Mouse (Mus musculus): ENCODE measurements at regions not wholly inside any gene's neighbourhood (a gene's known extent, or its start where the extent isn't known, plus 50 kb on each side); places are given as distances from the start of the nearest gene placed in this dataset.

- Histone ChIP-seq H3K4me1 (replicated peaks) (no peaks in the 10 kb centered on the region), H3K9me3 (replicated peaks) (no peaks in the 10 kb centered on the region), H3K4me3 (no peak overlapping the region), H3K4me2 (no peak overlapping the region), H3K36me3 (no peaks in the 10 kb centered on the region), H3K9ac (no peak overlapping the region), H3K27me3 (replicated peaks) (no peaks in the 10 kb centered on the region), H3K27ac (ENCODE audit: poor library complexity, severe bottlenecking) (no peak overlapping the region)
- WGBS = 71% methylated on average over 2 of the region's 2 CpGs
- ATAC-seq (ENCODE audit: insufficient number of reproducible peaks, low FRiP score) = no peak
Observed at GRCm38 (mm10) chr14:72091579-72091978, 400.1 kb downstream of the Gm9195 start.

DNA sequence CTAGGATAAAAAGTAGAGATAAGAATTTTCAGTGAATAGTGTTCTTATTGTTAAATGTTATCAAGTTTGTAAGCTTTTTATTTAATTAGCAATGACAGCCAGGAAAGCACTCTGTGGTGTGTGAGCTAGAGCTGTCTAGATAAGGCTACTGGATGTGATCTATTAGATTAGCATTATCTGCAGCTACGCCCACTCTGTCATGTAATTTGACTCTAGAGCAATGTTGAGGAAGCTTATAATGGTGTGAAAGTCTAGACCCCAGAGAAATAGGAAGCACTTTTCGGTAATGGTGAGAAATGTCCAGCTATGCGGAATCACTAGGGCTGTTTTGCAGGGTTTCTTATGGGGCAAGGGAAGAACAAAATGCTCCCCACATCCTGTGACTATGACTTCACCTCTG lies 410.2 kb downstream of the Gm9195 start:
- H3K4me1 ChIP-seq (replicated peaks) = no peaks in the 10 kb centered on the region
- WGBS = 29% methylated on average over 3 of the region's 3 CpGs
- no peak for ATAC-seq (ENCODE audit: insufficient number of reproducible peaks, low FRiP score)
- H3K36me3 ChIP-seq = no peaks in the 10 kb centered on the region
- H3K27me3 ChIP-seq (replicated peaks) = no peaks in the 10 kb centered on the region
- H3K4me3 ChIP-seq = no peak overlapping the region
- H3K9ac ChIP-seq = no peak overlapping the region
- no peak overlapping the region for H3K27ac ChIP-seq (ENCODE audit: poor library complexity, severe bottlenecking)
- H3K4me2 ChIP-seq = no peak overlapping the region
- no peaks in the 10 kb centered on the region for H3K9me3 ChIP-seq (replicated peaks)

DNA sequence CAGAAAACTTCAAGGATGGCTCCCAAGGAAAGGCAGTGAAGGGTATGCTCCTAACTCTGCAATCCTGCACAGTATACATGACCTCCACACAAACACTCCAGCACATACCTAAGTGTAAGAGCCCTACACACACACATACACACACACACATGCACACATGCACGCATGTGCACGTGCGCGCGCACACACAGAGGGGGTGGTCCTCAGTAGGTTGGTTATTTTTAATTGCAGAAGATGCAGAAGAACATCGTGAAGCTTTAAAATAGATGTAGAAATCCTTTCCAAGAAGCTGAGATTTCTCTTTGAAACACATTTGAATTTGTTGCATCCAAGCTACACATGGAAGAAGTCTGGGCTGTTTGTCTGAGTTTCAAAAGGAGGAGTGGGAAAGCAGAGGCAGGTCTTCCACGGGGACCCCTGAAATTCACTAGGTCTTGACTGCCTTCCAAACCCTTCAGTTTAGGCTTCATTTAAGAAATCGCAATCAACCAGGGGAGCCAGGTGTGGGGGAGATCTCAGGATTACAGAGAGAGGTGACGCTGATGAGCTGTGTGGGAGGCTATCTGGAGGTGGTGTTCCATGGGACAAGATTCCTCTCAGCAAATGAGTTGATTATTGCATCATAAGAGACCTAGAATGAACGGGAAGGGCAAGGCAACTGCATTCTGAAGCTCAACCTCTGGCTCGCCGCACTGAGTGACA lies 427.4 kb downstream of the Gm9195 start:
- H3K9ac ChIP-seq = no peak overlapping the region
- H3K36me3 ChIP-seq = no peaks in the 10 kb centered on the region
- WGBS = 86% methylated on average over 12 of the region's 12 CpGs
- H3K27me3 ChIP-seq (replicated peaks) = no peaks in the 10 kb centered on the region
- H3K27ac ChIP-seq (ENCODE audit: poor library complexity, severe bottlenecking) = no peak overlapping the region
- no peaks in the 10 kb centered on the region for H3K4me1 ChIP-seq (replicated peaks)
- no peak overlapping the region for H3K4me2 ChIP-seq
- no peak overlapping the region for H3K4me3 ChIP-seq
- H3K9me3 ChIP-seq (replicated peaks) = no peaks in the 10 kb centered on the region
- ATAC-seq (ENCODE audit: insufficient number of reproducible peaks, low FRiP score) = no peak

DNA sequence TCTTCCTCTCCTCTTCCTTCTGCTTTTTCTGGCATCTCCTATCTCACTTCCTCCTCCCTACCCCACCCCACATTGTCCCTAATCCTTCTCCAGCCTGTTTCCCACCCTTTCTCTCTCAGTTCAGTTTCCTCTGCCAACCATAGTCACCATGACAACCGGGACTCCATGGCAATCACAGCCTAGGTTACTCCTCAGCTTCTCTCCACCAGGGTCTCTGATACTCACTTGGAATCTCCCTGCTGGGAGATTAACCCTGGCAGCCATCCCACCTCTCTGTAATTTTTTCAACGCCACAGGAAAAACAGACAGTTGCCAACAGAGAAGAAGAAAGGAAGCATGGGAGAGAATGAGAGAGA lies 448.8 kb downstream of the Gm9195 start:
- Histone ChIP-seq H3K36me3 (no peaks in the 10 kb centered on the region), H3K4me2 (no peak overlapping the region), H3K27ac (ENCODE audit: poor library complexity, severe bottlenecking) (no peak overlapping the region), H3K27me3 (replicated peaks) (no peaks in the 10 kb centered on the region), H3K9ac (no peak overlapping the region), H3K4me1 (replicated peaks) (0 out of 2 replicates have a peak, but pooled peaks cover 3% of the 10 kb centered on the region), H3K4me3 (no peak overlapping the region), H3K9me3 (replicated peaks) (no peaks in the 10 kb centered on the region)
- ATAC-seq (ENCODE audit: insufficient number of reproducible peaks, low FRiP score) = no peak
- WGBS = 32% methylated on average over 2 of the region's 2 CpGs

DNA sequence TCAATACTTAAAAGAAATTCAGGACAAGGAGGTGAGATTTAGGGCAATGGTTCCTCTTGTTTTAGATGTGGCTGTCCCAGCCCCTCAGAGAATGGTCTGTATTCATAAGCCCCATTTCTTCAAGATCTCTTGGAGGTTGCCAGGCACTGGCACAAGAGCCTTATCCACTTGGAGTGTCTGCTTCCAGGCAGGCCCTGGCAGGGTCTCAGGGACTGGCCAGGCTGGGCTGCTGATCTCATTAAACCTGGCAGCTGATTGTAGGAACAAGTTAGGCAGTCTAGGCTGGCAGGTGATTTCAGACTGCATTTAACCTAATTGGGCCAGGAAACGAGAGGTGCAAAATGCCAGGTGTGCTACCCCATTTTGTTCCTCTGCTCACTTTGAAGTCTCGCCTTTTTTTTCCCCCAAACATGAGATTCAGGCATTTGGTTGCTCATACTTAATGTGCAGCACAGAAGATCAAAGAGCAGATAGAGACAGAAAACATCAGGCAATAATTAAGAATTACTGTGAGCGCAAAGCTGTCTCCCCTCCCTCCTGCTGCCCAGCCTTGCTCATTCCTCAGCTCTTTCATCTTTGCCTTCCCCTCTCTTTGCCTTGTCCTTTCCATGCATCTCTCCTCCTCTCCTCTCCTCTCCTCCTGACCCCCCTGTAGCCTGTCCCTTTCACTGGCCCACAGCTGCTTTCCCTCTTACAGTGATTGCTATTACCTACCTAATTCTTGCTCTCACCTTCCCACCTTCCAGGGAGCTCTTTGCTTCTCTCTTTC lies 449.3 kb downstream of the Gm9195 start:
- Histone ChIP-seq H3K9ac (no peak overlapping the region), H3K36me3 (no peaks in the 10 kb centered on the region), H3K27ac (ENCODE audit: poor library complexity, severe bottlenecking) (no peak overlapping the region), H3K4me1 (replicated peaks) (0 out of 2 replicates have a peak, but pooled peaks cover 3% of the 10 kb centered on the region), H3K27me3 (replicated peaks) (no peaks in the 10 kb centered on the region), H3K4me3 (no peak overlapping the region), H3K4me2 (no peak overlapping the region), H3K9me3 (replicated peaks) (no peaks in the 10 kb centered on the region)
- WGBS = 64% methylated on average over 3 of the region's 3 CpGs
- no peak for ATAC-seq (ENCODE audit: insufficient number of reproducible peaks, low FRiP score)

DNA sequence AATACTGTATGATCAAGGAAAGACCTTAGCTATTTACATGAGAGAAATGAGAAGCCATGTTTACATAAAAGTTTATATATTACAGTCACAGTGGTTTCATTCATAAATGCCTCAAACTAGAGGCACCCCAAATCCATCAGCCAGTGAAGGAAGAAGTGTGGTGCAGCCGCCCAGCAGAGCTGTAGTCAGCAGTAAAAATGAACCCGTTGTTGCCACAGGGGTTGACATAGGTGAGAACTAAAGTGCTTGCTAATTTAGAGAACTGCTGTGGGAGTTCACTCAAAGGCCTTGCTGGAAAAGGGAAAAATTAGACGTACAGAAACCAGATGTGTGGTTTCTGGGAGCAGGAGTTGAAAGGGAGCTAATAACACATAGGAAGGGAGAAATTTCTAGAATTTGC lies 461.2 kb downstream of the Gm9195 start:
- ATAC-seq (ENCODE audit: insufficient number of reproducible peaks, low FRiP score) = no peak
- Histone ChIP-seq H3K9me3 (replicated peaks) (no peaks in the 10 kb centered on the region), H3K4me1 (replicated peaks) (no peaks in the 10 kb centered on the region), H3K9ac (no peak overlapping the region), H3K27me3 (replicated peaks) (no peaks in the 10 kb centered on the region), H3K4me2 (no peak overlapping the region), H3K36me3 (no peaks in the 10 kb centered on the region), H3K27ac (ENCODE audit: poor library complexity, severe bottlenecking) (no peak overlapping the region), H3K4me3 (no peak overlapping the region)
- WGBS = 67% methylated on average over 3 of the region's 3 CpGs

DNA sequence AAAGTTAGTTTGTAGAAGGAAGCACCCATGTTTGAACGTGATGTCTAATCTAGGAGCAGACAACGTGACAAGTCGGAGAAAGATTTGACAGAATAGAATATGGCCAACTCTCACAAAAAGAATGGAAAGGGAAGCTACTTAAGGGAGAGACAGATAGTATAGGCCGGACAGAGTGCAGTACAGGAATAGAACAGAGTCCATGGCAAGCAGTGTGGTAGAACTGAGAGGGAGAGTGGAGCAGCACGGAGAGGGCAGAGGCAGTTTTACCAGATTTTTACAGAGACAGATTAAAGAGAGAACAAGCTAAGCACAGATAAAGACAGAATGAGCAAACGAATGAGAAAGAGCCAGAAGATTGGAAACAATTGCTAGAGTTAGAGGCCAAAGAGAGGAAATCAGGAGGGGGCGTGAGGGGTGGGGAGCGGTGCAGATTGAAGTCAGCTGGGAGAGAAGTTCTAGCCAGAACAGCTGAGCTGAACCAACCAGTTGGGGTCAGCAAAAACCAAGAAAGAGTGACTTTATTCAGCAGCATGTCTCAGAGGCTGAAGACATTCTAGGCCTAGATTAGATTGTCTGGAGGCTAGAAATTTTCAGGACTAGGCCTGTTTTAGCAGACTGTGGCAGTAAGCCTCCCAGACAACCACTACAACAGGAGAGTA lies 464.1 kb downstream of the Gm9195 start:
- H3K4me3 ChIP-seq = no peak overlapping the region
- no peaks in the 10 kb centered on the region for H3K9me3 ChIP-seq (replicated peaks)
- WGBS = 51% methylated on average over 8 of the region's 8 CpGs
- ATAC-seq (ENCODE audit: insufficient number of reproducible peaks, low FRiP score) = no peak
- H3K4me1 ChIP-seq (replicated peaks) = no peaks in the 10 kb centered on the region
- no peaks in the 10 kb centered on the region for H3K36me3 ChIP-seq
- H3K4me2 ChIP-seq = no peak overlapping the region
- H3K27ac ChIP-seq (ENCODE audit: poor library complexity, severe bottlenecking) = no peak overlapping the region
- H3K9ac ChIP-seq = no peak overlapping the region
- no peaks in the 10 kb centered on the region for H3K27me3 ChIP-seq (replicated peaks)

DNA sequence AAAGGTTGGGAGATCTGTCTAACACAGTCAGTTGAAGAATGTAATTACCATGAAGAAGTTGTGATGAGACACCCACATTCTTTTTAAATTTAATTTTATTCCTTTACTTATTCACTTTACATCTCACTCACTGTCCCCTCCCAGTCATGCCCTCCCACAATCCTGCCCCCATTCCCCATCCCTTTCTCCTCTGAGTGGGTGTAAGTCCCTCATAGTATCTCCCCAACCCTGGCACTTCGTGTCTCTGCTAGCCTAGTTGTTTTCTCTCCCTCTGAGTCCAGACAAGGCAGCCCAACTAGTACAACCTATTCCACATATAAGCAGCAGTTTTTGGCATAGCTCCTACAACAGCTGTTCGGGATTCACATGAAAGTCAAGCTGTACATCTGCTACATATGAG lies 487.3 kb downstream of the Gm9195 start:
- Histone ChIP-seq H3K27me3 (replicated peaks) (no peaks in the 10 kb centered on the region), H3K9me3 (replicated peaks) (no peaks in the 10 kb centered on the region), H3K9ac (no peak overlapping the region), H3K27ac (ENCODE audit: poor library complexity, severe bottlenecking) (no peak overlapping the region), H3K36me3 (no peaks in the 10 kb centered on the region), H3K4me3 (no peak overlapping the region), H3K4me2 (no peak overlapping the region), H3K4me1 (replicated peaks) (peaks cover 11% of the 10 kb centered on the region; the same call in 1 of the 2 replicates)
- 69% methylated on average over 2 of the region's 2 CpGs for WGBS
- ATAC-seq (ENCODE audit: insufficient number of reproducible peaks, low FRiP score) = no peak

DNA sequence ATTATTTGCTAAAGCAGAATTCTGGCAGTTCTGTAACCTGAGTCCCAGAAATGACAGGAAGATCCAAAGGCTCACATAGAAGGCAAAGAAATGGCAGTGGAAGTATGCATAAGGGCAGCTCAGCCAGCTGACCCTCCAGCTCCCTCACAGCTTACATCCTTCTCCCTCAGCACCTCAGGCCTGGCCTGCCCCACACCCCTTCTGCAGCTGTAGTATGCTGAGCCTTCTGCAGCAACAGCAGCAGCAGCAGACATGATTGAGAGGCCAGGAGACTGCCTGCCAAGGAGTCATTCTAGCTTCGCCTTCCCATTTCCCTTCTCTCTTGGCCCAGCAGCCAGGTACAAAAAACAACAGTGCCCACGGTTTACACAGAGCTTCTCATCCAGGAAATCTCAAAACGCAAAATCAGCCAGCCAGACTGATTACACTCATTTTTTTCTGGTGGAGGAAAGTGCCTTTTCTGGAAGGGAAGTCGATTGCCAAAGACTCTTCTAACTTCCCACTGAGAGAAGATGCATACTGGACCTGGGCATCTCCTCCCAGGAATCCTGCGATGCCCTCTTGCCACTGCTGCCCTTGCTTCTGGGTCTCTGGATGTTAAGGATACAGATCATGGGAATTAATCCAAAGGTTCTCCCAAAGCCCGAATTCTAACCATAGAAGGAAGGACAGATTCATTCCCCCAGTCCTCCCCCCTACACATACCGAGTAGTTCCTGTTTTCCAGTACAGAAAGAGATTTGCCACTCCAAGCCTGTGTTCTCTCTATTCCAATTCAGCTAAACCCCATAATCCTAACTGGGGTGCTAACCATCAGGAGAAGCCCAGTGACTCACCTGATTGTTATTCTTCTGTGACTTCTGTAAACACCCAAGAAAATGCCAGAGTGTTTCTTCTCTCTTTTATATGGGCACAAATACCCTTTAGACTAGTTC lies 489.2 kb downstream of the Gm9195 start:
- H3K27me3 ChIP-seq (replicated peaks) = no peaks in the 10 kb centered on the region
- H3K9ac ChIP-seq = no peak overlapping the region
- ATAC-seq (ENCODE audit: insufficient number of reproducible peaks, low FRiP score) = no peak
- no peaks in the 10 kb centered on the region for H3K9me3 ChIP-seq (replicated peaks)
- no peak overlapping the region for H3K4me3 ChIP-seq
- H3K27ac ChIP-seq (ENCODE audit: poor library complexity, severe bottlenecking) = no peak overlapping the region
- WGBS = 47% methylated on average over 7 of the region's 7 CpGs
- no peak overlapping the region for H3K4me2 ChIP-seq
- H3K4me1 ChIP-seq (replicated peaks) = peaks cover 11% of the 10 kb centered on the region; the same call in 1 of the 2 replicates
- no peaks in the 10 kb centered on the region for H3K36me3 ChIP-seq

- no peak overlapping the region for H3K4me2 ChIP-seq
- H3K9me3 ChIP-seq (replicated peaks) = 0 out of 2 replicates have a peak, but pooled peaks cover 2% of the 10 kb centered on the region
- no peak overlapping the region for H3K4me3 ChIP-seq
- no peak overlapping the region for H3K9ac ChIP-seq
- H3K4me1 ChIP-seq (replicated peaks) = no peaks in the 10 kb centered on the region
- 74% methylated on average over 4 of the region's 4 CpGs for WGBS
- H3K36me3 ChIP-seq = no peaks in the 10 kb centered on the region
- H3K27ac ChIP-seq (ENCODE audit: poor library complexity, severe bottlenecking) = no peak overlapping the region
- no peaks in the 10 kb centered on the region for H3K27me3 ChIP-seq (replicated peaks)
- ATAC-seq (ENCODE audit: insufficient number of reproducible peaks, low FRiP score) = no peak
Observed at GRCm38 (mm10) chr14:71973016-71973415, 518.6 kb downstream of the Gm9195 start.
